16 mouse cellular contexts compared by ENCODE assay signal in genomic region chr17:4541020-4541743, GRCm38 (mm10).
DNase-seq lines count a peak whose midpoint lies in the region; ATAC-seq and TF ChIP-seq lines count a peak whose summit lies in the region.
"Had no signal": no experiment of that assay in that cellular context is flagged by ENCODE, and none has a peak within 500 bp of the region (broad histone marks: within the 10 kb centered on the region; RNA-seq: fewer than 3 reads in every experiment).

No protein-coding gene starts in this region.

- no peak overlapping the region for H3K4me3 ChIP-seq in heart, adult 2 months
- H3K4me3 ChIP-seq in forebrain, embryonic 16.5 days (replicated peaks; ENCODE audit: low read length): no peak overlapping the region
- H3K4me3 ChIP-seq in neural tube, embryonic 12.5 days: no peak overlapping the region
- H3K4me3 ChIP-seq: heart, embryonic 15.5 days had no signal

- no peak overlapping the region for H3K27ac ChIP-seq in heart, adult 2 months
- no peak overlapping the region; the same call in 1 of the 2 replicates for H3K27ac ChIP-seq in forebrain, embryonic 16.5 days (ENCODE audit: low read length)
- H3K27ac ChIP-seq in neural tube, embryonic 12.5 days: no peak overlapping the region
- H3K27ac ChIP-seq: heart, embryonic 15.5 days had no signal

- no peaks in the 10 kb centered on the region for H3K79me2 ChIP-seq in heart, adult 2 months (replicated peaks; ENCODE audit: control insufficient read depth, insufficient read depth, low read length)

- no peak overlapping the region for H3K9ac ChIP-seq in heart, adult 2 months (ENCODE audit: low read depth, low read length)
- H3K9ac ChIP-seq in forebrain, embryonic 16.5 days (replicated peaks; ENCODE audit: low read depth, low read length): no peak overlapping the region
- no peak overlapping the region for H3K9ac ChIP-seq in neural tube, embryonic 12.5 days
- H3K9ac ChIP-seq: heart, embryonic 15.5 days had no signal

- H3K27me3 ChIP-seq in heart, adult 2 months (ENCODE audit: control insufficient read depth, insufficient read depth, low read length): no peaks in the 10 kb centered on the region
- H3K27me3 ChIP-seq in forebrain, embryonic 16.5 days (replicated peaks; ENCODE audit: control insufficient read depth, insufficient read depth, low read length): no peaks in the 10 kb centered on the region
- H3K27me3 ChIP-seq in neural tube, embryonic 12.5 days (replicated peaks): no peaks in the 10 kb centered on the region
- H3K27me3 ChIP-seq: heart, embryonic 15.5 days had no signal

- DNase-seq in heart, adult 11 months: peak; percentile 42
- no peak for DNase-seq in heart, adult 2 months
- peak; percentile 48 for DNase-seq in layer of hippocampus, adult 9-11 months
- no peak for DNase-seq in lung, postnatal 4 days
- no peak for DNase-seq in heart, postnatal 25 days (ENCODE audit: low spot score)
- DNase-seq in natural killer cell, adult 2 months (ENCODE audit: low spot score in 2 of 2): no peak
- DNase-seq: adrenal gland, postnatal 14 days; B cell, adult 2 months; cerebellum, adult 8-10 months; gastrocnemius, postnatal 10 days; kidney, adult 11 months; liver had no signal

- no peak for TF ChIP-seq EP300 in heart, adult 2 months (IDR thresholded peaks at IDR 0.05; ENCODE audit: insufficient read depth, low read depth, low read length)

- H3K9me3 ChIP-seq in forebrain, embryonic 16.5 days (ENCODE audit: control insufficient read depth, low read length): no peaks in the 10 kb centered on the region
- no peaks in the 10 kb centered on the region for H3K9me3 ChIP-seq in neural tube, embryonic 12.5 days
- H3K9me3 ChIP-seq: heart, embryonic 15.5 days had no signal

- 67% methylated on average over 7 of the region's 7 CpGs for WGBS in heart, adult 2 months
- 17% methylated on average over 7 of the region's 7 CpGs for WGBS in forebrain, embryonic 16.5 days
- 30% methylated on average over 7 of the region's 7 CpGs for WGBS in neural tube, embryonic 12.5 days

- H3K4me2 ChIP-seq in forebrain, embryonic 16.5 days (ENCODE audit: low read length): no peak overlapping the region; the same call in 1 of the 2 replicates
- 0 out of 2 replicates have a peak overlapping the region, but pooled peaks have one; percentile 7 for H3K4me2 ChIP-seq in neural tube, embryonic 12.5 days (replicated peaks)
- H3K4me2 ChIP-seq: heart, embryonic 15.5 days had no signal

- TF ChIP-seq CTCF in heart, adult 2 months (IDR thresholded peaks at IDR 0.05): no peak

- no peaks in the 10 kb centered on the region for H3K36me3 ChIP-seq in heart, adult 2 months (ENCODE audit: control insufficient read depth, insufficient read depth, low read length)
- no peaks in the 10 kb centered on the region for H3K36me3 ChIP-seq in forebrain, embryonic 16.5 days (ENCODE audit: control insufficient read depth, insufficient read depth)
- H3K36me3 ChIP-seq in neural tube, embryonic 12.5 days: no peaks in the 10 kb centered on the region
- H3K36me3 ChIP-seq: heart, embryonic 15.5 days had no signal

- H3K4me1 ChIP-seq in heart, adult 2 months (ENCODE audit: control insufficient read depth, insufficient read depth, low read length): no peaks in the 10 kb centered on the region
- peaks cover 9% of the 10 kb centered on the region for H3K4me1 ChIP-seq in forebrain, embryonic 16.5 days (replicated peaks; ENCODE audit: control insufficient read depth, insufficient read depth, low read length)
- peaks cover 8% of the 10 kb centered on the region for H3K4me1 ChIP-seq in neural tube, embryonic 12.5 days
- H3K4me1 ChIP-seq: heart, embryonic 15.5 days had no signal

- no peak for TF ChIP-seq POLR2A in heart, adult 2 months (IDR thresholded peaks at IDR 0.05; ENCODE audit: insufficient read depth, low read depth, low read length)

- peak; percentile 85 for ATAC-seq in forebrain, embryonic 16.5 days
- ATAC-seq in neural tube, embryonic 12.5 days (ENCODE audit: low FRiP score, low read depth): peak; percentile 87
- ATAC-seq: lung, postnatal 0 days had no signal

- intact Hi-C loops in heart, adult 2 months (cut with DNase I): no loop called here
- intact Hi-C loops in heart, postnatal 25 days (cut with DNase I): no loop called here

Comparison
In these comparisons a context has a peak if more than half of its experiments do, and no peak if none do; other contexts are left out.
1. DNase-seq: peak in heart, adult 11 months (single experiment) and layer of hippocampus, adult 9-11 months (single experiment); none in heart, adult 2 months (0 of 2), lung, postnatal 4 days (0 of 2), heart, postnatal 25 days (single experiment) and natural killer cell, adult 2 months (0 of 2).